Mouse (Mus musculus) c-Kit-negative CD71-positive TER-119-positive erythroid progenitor cells, embryonic 14.5 days (primary cell): ENCODE measurements around the gene Gemin4.
"Not testable (repeated sequence)": the region's sequence is repeated elsewhere in the genome, so short reads cannot be mapped to it uniquely, and the experiment has no call there.

ENCODE experiments used
- DNase-seq: peaks from one replicate; pipeline ENCODE4 v3.0.0-alpha.2; 2013; ENCODE audit warnings: low read depth, low spot score

The Gemin4 gene

DNA sequence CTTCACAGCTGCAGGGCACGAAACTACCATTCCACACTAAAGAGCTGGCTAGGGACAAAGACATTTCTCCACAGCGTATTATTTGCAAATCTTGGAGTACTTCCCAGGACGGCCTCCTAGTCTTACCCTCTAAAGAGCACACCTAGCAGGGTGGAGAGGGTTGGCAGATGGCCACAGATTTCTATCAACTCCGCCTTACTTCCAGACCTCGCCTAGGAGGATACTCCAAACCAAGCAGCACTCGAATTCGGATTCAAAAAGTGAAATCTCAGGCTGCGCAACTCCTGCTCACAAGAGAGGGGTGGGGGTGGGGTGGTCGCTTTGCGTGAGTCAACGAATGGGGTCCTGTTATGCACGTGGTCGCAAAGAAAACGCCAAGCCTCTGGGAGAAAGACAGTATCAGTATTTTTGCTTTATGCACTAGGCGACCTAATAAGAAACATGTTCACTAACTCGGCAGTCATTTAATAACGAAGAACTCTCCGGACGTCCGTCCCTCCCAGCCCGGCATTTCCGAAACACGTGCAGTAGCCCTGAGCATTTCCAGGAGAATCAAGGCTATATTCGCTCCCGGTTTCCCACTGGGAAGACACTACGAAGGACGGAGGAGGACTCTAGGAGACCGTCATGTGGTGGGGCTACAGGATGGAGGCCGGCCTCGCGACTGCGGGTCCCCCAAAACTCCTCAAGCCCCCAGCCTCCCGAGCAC, 629 bp downstream of the Gemin4 start:
- DNase-seq, result no peak

DNA sequence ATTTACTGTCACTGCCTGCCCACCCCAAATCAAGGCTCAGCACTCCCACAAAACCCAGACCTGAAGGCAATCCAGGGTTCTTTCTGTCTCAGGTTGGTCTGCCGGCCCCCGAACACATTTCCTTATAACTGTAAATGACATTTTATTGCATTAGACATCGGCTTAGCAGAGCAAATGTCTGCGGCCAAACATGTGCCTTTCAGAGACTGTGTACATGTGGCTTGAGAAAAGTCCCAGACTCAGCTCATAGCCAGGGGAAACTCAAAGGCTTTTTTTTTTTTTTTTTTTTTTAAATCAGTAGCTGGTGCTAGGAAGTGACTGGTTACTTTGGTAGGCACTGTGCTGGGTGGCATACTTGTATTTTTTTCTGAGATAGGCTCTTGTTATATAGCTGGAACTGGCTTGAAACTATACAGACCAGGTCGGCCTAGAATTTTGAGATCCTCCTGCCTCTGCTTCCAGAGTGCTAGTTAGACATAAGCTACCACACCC, 1.4 kb downstream of the Gemin4 start:
- no peak for DNase-seq

DNA sequence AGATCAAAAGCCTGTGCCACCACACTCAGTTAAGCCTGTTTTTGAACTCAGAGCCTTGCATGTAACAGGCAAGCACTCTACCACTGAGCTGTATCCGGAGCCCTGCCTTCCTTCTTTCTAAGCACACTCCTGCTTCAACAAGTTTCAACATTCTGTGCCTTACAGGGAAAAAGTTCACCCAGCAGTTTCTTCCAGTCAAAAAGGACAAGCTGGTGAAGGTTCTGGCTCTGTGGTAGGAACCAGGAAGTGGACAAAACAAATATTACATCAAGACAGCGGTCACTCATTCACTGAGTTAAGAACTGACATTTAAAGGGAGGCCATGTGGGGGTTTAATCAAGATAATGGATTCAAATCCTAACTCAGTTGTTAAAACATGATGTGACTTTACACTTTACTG, 2.5 kb downstream of the Gemin4 start:
- no peak for DNase-seq

DNA sequence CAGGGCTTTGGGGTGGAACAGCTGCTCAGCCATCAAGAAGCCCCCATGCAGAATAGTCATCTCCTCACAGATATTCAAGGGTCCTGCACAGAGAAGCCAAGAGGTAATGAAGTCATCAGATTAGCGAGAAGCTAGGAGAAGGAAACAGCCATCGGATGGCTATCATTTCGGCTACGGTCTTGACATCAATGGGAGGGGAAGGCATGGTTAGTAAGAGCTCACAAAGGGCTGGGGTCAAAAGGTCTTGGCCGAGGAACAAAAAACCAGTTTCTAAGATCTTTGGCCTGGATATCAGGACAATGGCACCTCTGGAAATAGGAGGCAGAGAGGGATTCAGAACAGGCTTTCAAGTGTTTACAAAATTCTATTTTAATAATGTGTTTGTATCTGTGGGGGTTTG, 3.6 kb downstream of the Gemin4 start:
- DNase-seq, result no peak

DNA sequence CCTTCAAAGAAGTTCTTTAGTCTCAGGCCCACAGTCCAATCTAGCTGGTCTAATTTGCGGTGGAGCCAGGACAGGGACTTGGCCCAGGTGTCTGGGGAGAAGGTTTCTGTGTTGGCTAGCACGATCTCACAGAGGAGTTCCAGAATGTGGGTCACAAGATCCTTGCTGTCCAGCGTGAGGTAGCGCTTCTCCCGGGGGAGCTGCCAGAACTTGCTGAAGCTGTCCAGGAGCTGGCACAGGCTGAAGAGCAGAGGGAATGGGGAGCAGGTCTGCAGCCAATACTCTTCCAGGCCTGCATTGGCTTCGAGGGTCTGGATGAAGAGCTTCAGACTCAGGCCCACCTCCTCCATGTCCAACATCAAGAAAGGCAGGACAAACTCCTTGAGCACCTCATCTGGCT, 5.9 kb downstream of the Gemin4 start:
- DNase-seq, result not testable (repeated sequence)

DNA sequence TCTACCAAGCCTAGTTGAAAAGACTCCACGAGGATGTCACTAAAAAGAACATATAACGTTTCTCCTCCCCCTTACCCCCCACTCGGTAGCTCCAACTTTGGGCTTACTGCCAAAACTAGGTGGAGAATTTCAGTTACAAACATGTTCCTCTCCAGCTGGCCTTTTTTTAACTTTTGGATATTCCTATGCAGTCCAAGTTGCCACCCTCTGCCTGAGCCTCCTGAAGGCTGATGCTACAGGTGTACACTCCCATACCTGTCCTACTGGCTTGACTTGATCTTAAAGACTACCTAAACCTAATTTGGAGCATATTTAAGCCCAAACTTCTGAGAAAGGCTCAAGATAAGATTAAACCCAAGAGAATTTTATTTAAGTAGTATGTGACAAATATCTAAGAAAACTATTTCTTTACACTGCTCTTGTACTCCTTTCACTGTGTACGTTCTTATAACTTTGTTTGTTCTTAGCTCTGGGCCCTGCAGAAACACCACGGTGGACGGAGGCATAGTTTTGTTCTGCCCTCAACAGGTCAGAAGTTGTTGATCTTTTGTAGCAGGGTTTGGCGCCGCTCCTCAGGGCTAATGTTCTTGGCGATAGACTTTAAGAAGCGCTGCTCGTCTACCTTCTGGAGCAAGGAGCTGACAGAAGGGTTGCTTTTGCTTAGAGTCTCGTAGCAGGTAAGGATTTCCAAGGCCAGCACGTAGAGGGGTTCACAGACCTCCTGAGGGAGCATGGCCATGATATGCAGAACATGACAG, 7.1 kb downstream of the Gemin4 start:
- no peak for DNase-seq

DNA sequence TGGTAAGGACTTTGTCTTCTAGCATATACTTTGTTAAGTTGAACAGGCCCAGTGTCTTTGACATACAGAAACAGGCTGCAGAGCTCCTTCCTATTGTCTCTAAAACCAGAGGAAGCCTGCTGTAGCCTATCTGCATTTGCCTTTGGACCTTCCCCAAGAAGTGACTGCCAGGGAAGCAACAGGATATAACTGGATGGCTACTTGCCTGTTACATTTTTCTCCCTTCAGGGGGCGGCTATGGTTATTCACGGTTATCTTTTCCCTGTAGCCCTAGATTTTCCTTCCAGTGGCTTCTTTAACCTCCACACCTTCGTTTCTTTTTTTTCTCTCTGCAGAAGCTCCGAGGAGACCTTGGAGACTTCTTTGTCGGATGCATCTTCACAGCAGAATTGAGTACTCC, 10.7 kb downstream of the Gemin4 start:
- no peak for DNase-seq

DNA sequence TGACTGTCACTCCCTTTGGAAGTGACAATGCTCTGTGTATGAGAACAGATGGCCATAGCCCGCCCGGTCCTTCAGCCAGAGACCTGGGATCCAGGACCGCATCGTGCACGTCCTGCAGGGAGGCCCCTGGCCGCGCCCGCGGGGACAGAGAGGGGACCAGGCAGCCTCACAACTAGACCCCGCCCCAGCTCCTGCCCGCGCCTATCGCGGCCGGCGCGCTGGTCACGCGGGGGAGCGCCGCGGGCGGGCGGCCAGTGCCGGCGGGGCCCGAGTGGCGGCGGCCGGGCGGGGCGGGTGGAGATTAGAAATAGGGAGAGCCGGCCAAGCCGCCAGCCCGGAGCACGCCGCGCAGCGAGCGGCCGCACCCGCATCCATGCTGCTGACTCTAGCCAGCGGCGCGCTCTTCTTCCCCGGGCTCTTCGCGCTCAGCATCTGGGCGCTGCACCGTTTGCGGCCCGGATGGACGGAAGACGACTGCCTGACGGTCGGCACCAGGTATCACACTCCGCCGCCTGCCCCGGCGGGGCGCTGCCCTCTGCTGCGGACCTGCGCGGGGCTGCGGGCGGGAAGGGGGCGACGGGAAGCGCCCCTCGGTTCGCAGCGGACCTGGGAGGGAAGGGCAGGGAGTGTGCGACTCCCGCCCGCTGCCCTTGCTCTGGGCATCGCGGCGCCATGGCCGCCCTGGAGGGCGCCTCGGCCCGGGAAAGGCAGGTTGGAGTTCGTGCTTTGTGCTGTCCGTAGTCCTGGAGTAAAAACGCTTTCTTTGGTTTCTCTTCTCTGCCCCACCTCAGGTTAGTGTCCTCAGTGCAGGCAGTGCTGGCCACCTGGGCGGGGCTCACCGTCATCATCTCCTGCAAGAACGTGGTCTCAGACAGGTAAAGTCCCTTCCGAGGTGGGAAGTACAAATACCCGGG, 15.4 kb downstream of the Gemin4 start:
- no peak for DNase-seq

DNA sequence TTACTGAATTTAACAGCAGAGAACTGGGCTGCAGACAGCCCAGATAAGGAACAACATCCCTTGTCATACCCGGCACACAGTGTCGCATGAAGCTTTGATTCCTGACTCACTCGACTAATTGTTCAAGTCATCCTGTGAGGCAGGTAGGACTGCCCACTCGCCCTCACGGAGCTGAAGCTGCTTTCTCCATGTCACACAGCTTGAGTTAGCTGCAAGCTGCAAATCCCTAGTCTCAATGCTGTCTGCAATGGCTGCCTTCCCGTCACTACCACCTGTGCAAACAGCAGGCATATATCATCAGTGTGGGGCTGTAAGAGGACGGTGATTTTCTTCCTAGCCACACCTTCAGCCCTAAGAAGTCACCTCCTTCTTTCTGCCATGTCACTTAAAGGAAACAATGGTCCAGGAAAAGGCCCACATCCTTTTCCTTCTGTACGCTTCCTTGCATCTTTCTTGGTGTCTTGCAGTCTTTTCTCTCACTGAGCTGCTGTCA, 20.4 kb downstream of the Gemin4 start:
- DNase-seq, result no peak

DNA sequence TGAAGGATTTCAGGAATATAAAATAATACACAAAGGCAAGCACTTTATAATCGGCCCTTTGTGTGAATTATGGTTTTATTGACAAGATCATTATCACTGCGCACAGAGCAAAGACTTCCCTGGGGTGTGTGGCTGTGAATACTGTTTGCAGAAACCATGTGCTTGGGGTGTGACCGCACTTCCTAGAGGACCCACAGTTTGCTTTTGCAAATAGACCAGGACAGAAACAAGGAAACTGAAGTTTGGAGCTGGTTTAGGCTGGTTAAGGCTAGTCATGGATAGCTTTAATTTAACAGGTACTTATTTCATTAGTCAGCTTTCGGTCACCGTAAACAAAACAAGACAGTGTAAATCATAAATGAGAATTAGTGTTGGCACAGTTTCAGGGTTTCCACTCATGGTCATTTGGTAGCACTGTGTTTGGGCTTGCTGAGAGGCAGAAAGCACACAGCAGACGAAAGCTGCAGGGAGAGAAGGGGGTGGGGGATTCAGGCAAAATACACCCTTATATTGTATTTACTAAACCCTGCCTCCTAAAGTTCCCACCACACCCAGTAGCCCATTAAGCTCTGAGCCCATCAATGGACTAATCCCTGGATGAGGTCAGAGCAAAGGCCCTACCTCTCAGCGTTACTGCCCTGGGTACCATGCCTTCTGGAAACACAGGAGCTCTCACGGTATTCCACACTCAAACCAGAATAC, 21.0 kb downstream of the Gemin4 start:
- no peak for DNase-seq

DNA sequence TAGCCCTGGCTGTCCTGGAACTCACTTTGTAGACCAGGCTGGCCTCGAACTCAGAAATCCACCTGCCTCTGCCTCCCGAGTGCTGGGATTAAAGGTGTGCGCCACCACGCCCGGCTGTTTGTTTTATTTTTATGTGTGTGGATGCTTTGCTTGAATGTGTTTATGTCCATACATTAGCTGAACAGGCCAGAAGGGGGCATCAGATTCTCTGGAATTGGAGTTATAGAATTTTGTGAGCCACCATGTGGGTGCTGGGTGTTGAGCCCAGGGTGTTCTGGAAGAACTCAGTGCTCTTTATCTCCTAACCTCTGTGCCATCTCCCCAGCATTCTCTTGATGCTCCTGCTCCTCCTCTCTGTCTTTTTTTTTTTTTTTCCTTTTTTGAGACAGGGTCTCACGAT, 30.6 kb downstream of the Gemin4 start:
- no peak for DNase-seq

DNA sequence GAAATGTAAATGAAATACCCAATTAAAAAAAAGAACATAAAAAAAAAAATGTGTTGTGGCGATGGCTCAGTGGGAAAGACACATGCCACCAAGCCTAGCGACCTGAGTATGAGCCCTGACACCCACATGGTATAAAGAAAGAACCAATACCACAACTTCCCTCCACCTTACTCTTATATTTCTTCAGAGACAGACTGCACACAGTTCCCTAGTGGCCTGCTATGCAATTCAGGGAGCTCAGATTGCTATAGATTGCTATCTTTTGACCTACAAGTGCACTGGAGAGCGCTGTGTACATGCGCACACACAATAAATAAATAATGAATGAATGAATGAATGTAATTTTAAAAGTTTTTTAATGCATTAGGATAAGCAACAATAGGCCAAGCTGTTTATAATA, 33.7 kb downstream of the Gemin4 start:
- no peak for DNase-seq

DNA sequence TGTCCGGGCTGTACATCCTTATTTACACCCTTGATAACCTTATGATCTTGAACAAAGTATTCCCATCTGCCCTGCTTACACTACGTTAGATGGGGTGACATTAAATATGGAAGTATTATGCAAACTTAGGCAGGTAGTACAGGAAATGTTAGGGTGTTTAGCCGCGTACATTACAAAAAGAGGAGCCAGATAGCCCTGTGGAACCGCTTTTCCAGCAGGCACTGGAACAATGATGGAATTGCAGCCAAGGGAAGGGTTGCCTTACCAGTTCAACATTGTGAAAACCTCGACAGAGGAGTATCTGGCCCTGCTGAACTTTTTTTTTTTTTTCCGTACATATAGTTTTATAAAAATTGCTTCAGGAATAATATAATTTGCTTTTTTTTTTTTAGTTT, 37.3 kb downstream of the Gemin4 start:
- DNase-seq, result no peak

DNA sequence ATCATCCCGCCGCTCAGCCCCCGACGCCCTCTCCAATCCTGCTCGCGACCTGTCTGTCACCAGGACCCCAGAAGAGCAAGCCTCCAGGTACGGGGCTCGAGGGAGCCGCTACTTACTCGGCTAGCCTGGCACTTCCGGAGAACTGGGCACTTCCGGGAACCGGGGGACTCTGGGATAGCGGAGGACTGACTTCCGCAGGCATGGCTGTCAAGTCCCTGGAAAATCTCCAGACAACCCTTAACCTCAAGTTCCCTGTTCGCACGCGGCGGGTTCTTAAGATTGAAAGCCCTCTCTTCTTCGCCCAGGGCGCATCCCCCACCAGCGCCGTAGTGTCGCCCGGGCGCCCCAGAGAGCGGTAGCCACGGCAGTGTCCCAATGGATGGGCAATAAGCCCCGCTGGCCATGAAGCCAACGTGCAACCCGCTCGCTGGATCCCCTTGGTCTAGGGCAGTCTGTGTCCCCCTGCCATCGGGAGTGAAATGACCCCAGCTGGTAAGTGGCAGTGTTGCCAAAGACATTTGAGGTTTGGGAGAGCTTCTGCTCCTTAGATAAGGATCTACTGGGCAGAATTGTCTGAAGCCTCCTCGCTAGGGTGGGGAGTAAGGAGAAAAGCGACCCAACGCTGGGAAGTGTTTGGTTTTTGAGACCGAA, 37.8 kb downstream of the Gemin4 start, which contains the start of the genes Vps53 and Fam57a:
TSS of gene Vps53 (minus strand) at position 153 of the 651 bp plus-strand sequence.
TSS of gene Fam57a (plus strand) at position 177 of the 651 bp plus-strand sequence.
- DNase-seq, result peak; percentile 55

DNA sequence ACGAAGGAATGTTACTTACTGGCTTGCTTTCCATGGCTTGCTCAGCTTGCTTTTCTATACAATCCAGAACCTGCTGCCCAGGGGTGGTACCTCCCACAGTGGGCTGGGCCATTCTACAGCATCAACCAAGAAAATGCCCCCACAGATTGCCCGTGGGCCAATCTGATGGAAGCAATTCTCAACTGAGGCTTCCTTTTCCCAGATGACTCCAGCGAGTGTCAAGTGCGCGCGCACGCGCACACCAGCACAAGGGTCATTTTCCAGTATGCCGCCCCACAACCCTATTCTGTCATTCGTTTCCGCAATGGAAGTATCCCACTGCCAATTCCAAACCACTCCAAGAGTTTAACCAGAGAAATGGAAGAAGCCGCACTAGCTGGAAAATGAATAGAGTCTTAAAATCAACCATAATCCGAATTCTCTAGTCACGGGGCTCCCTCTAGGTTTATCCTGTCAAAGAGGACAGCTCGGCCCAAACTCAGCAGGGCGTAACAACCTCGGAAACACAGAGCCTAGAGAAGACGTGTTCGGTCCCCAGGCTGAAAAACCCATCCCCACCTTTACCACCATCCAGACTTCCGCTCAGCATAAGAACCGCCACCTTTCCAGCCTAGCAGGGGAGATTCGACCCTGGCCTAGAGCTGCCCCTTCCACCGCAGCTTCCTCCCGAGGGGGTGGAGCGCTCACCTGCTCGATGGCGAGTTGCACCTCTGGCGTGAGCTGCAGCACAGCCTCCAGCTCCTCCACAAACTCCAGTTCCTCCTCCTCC, 38.6 kb downstream of the Gemin4 start:
- peak; percentile 25 for DNase-seq

DNA sequence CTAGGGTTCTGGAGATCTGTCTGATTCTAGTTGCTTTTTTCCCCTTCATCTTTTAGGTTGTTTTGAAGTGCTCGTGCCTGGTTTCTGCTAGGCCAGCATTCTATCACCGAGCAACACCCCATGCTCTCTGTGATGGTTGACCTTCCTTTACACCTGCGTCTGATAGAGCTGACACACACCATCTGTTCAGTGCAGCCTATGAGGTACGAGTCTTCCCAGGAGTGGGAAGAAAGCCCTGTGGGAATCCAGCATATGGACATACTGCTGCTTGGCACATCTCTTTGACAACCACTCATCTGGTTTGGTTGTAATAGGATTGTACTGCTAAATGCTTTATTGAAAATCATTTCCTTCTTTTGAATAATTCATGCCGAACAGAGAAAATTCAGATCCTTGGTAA, 47.3 kb downstream of the Gemin4 start:
- no peak for DNase-seq

DNA sequence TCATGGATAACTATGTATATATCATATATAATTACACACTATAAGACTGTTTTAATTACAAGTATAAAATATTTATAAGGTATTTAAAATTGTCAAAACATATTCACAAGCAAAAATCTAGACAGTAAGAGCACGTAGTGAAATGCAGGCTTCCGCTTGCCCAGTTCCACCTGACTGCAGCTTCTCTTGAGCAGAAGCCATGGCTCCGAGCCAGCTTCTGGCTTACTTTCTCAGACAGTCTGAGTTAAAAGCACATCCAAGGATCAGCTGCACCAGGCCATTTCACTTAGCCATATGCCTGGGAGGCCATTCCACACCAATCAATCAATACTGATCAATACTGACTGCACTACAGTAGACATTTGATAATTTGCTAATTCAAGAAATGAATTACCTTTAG, 48.5 kb downstream of the Gemin4 start:
- no peak for DNase-seq

DNA sequence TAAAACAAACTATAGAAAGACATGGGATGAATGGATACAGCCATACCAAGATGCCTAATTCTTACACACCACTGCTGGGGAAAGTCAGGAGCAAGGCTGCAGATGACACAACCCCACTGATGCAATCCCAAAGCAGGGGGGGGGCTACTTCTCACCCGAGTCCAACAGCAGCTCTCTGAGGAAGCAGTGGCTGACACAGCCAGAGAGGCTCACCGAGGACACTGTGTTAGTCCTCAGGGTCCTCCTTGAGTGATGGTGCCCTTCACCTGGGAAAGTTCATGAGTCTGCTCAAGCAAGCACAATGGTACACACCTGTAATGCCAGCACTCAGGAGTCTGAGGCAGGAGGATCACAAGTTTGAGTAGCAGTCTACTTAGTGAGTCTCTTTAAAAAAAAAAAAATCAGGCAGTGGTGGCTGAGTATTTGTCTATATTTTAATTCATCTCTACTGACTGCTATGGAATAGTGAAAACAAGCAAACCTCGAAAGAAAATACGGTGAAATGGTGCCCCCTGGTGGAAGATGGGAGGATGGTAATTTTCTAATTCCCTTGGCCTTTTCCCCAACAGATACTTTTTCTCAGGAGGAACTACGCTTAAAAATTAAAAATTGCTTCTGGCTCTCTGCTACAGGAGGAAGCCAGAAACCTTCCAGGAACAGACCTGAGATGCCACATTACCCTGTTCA, 50.2 kb downstream of the Gemin4 start:
- DNase-seq, result peak; percentile 51

DNA sequence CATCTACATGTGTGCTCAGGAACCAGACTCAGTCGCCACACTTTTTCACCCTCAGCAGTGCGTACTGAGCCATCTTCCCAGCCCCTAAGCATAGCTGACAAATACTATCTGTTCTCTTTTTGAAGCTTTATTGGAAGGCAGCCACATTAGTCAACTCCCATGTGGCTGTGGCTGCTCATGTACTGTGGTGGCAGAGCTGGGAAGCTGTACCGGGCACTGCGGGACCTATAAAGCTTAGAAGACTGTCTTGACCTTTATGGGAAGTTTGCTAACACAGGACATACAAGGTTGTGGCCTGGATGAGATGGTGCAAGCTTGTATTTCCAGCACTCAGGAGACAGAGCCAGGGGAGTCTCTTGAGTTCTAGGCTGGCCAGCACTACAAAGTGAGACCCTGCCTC, 50.8 kb downstream of the Gemin4 start:
- no peak for DNase-seq
